Mouse (Mus musculus) intestine, embryonic 15.5 days (tissue): ENCODE measurements around the gene Hoxb5. TPM values are rescaled to one million over a fixed set of nuclear protein-coding genes. Genes with fewer than 3 reads are reported as not detected.

Experiments
- ATAC-seq: fragments of 200-750 bp; cut with Nextera tagmentation; 2 replicates; pipeline ENCODE4 v1.8.0; 2017; ENCODE audit warnings: moderate TSS enrichment, moderate library complexity
- H3K27ac ChIP-seq: fragments of 300-500 bp; sonication (generic); 2 replicates; pipeline ENCODE4 v1.5.1; 2015; ENCODE audit warnings: mild to moderate bottlenecking, inconsistent platforms
- H3K27me3 ChIP-seq: fragments of 300-500 bp; sonication (generic); replicated peaks from 2 replicates; pipeline ENCODE4 v1.6.1; 2015; ENCODE audit warnings: inconsistent platforms
- H3K36me3 ChIP-seq: fragments of 300-500 bp; sonication (generic); 2 replicates; pipeline ENCODE4 v1.6.1; 2015; ENCODE audit warnings: inconsistent platforms
- H3K4me1 ChIP-seq: fragments of 300-500 bp; sonication (generic); replicated peaks from 2 replicates; pipeline ENCODE4 v1.6.1; 2015; ENCODE audit warnings: inconsistent platforms
- H3K4me2 ChIP-seq: fragments of 300-500 bp; sonication (generic); replicated peaks from 2 replicates; pipeline ENCODE4 v1.6.1; 2015; ENCODE audit warnings: mild to moderate bottlenecking, inconsistent platforms
- H3K4me3 ChIP-seq: fragments of 300-500 bp; sonication (generic); replicated peaks from 2 replicates; pipeline ENCODE4 v1.5.1; 2015; ENCODE audit warnings: inconsistent platforms
- H3K9ac ChIP-seq: fragments of 300-500 bp; sonication (generic); 2 replicates; pipeline ENCODE4 v1.6.1; 2015; ENCODE audit warnings: inconsistent platforms
- H3K9me3 ChIP-seq: fragments of 300-500 bp; sonication (generic); 2 replicates; pipeline ENCODE4 v1.6.1; 2016; ENCODE audit warnings: inconsistent platforms
- WGBS: fragments of 180-500 bp; shearing (Covaris S2); methylation state at CpG from one replicate; pipeline ENCODE4 v1.1.7; 2015; 5-methylcytosine and 5-hydroxymethylcytosine counted together
- polyA plus RNA-seq: library from polyadenylated mRNA; unstranded; fragments of >200 nt; fragmentation: Nextera tagmentation; extraction: Ambion mirVana; gene quantifications from 2 replicates; pipeline ENCODE4 v1.2.1, GENCODE M21; 2015

Hoxb5 gene
- polyA plus RNA-seq, 1 experiment from 2014 or later = 31.3 TPM

- peak overlapping the region; percentile 92 for H3K27ac ChIP-seq
- no peaks in the 10 kb centered on the region for H3K9me3 ChIP-seq
- peak overlapping the region; percentile 72 for H3K4me2 ChIP-seq
- ATAC-seq = peak; percentile 27
- peak overlapping the region; percentile 46 for H3K4me3 ChIP-seq
- WGBS = 8% methylated on average over 35 of the region's 35 CpGs
- H3K9ac ChIP-seq = peak overlapping the region; percentile 66
- H3K27me3 ChIP-seq = peaks cover 6% of the 10 kb centered on the region; the same call in 1 of the 2 replicates
- H3K4me1 ChIP-seq = peaks cover 78% of the 10 kb centered on the region
- H3K36me3 ChIP-seq = no peaks in the 10 kb centered on the region
These were observed 29.5 kb downstream of the Hoxb5 start for GRCm38 (mm10) chr11:96332618-96333032.

- no peaks in the 10 kb centered on the region for H3K36me3 ChIP-seq
- WGBS = 12% methylated on average over 17 of the region's 17 CpGs
- peaks cover 6% of the 10 kb centered on the region; the same call in 1 of the 2 replicates for H3K27me3 ChIP-seq
- H3K27ac ChIP-seq = peak overlapping the region; percentile 92
- H3K9me3 ChIP-seq = no peaks in the 10 kb centered on the region
- peaks cover 83% of the 10 kb centered on the region for H3K4me1 ChIP-seq
- peak overlapping the region; percentile 46 for H3K4me3 ChIP-seq
- peak overlapping the region; percentile 72 for H3K4me2 ChIP-seq
- peak; percentile 26; the same call in 1 of the 2 replicates for ATAC-seq
- H3K9ac ChIP-seq = peak overlapping the region; percentile 66
These were observed 30.3 kb downstream of the Hoxb5 start for GRCm38 (mm10) chr11:96333241-96334001.

- ATAC-seq = no peak
- Histone ChIP-seq H3K27me3 (peaks cover 6% of the 10 kb centered on the region; the same call in 1 of the 2 replicates), H3K4me3 (peak overlapping the region; percentile 46), H3K9ac (peak overlapping the region; percentile 66; the same call in 1 of the 2 replicates), H3K9me3 (no peaks in the 10 kb centered on the region), H3K36me3 (no peaks in the 10 kb centered on the region), H3K4me2 (peak overlapping the region; percentile 72), H3K27ac (peak overlapping the region; percentile 92), H3K4me1 (peaks cover 88% of the 10 kb centered on the region)
- WGBS = 5% methylated on average over 2 of the region's 2 CpGs
These were observed 30.8 kb downstream of the Hoxb5 start for GRCm38 (mm10) chr11:96334002-96334364.

- Histone ChIP-seq H3K9ac (no peak overlapping the region), H3K4me2 (peak overlapping the region; percentile 72), H3K9me3 (no peaks in the 10 kb centered on the region), H3K4me1 (peaks cover 90% of the 10 kb centered on the region), H3K27ac (peak overlapping the region; percentile 92), H3K27me3 (peaks cover 6% of the 10 kb centered on the region; the same call in 1 of the 2 replicates), H3K4me3 (no peak overlapping the region), H3K36me3 (no peaks in the 10 kb centered on the region)
- ATAC-seq = peak; percentile 14; the same call in 1 of the 2 replicates
- WGBS = 28% methylated on average over 3 of the region's 3 CpGs
These were observed 31.9 kb downstream of the Hoxb5 start for GRCm38 (mm10) chr11:96334998-96335397.

GRCm38 (mm10) chr11:96336597-96336996 is 33.5 kb downstream of the Hoxb5 start:
- Histone ChIP-seq H3K27me3 (peaks cover 5% of the 10 kb centered on the region; the same call in 1 of the 2 replicates), H3K4me1 (peaks cover 85% of the 10 kb centered on the region), H3K9ac (0 out of 2 replicates have a peak overlapping the region, but pooled peaks have one; percentile 10), H3K4me2 (peak overlapping the region; percentile 72), H3K9me3 (no peaks in the 10 kb centered on the region), H3K4me3 (no peak overlapping the region), H3K36me3 (no peaks in the 10 kb centered on the region), H3K27ac (peak overlapping the region; percentile 32; the same call in 1 of the 2 replicates)
- WGBS = 37% methylated on average over 2 of the region's 2 CpGs
- ATAC-seq = no peak

- H3K4me2 ChIP-seq = peak overlapping the region; percentile 72
- peaks cover 85% of the 10 kb centered on the region for H3K4me1 ChIP-seq
- H3K9ac ChIP-seq = 0 out of 2 replicates have a peak overlapping the region, but pooled peaks have one; percentile 10
- peak overlapping the region; percentile 32; the same call in 1 of the 2 replicates for H3K27ac ChIP-seq
- 35% methylated on average over 6 of the region's 6 CpGs for WGBS
- ATAC-seq = no peak
- no peak overlapping the region for H3K4me3 ChIP-seq
- H3K9me3 ChIP-seq = no peaks in the 10 kb centered on the region
- H3K27me3 ChIP-seq = peaks cover 1% of the 10 kb centered on the region; the same call in 1 of the 2 replicates
- H3K36me3 ChIP-seq = no peaks in the 10 kb centered on the region
These were observed 33.9 kb downstream of the Hoxb5 start for GRCm38 (mm10) chr11:96337026-96337425.

- Histone ChIP-seq H3K9me3 (no peaks in the 10 kb centered on the region), H3K4me2 (peak overlapping the region; percentile 85), H3K4me3 (no peak overlapping the region), H3K4me1 (peaks cover 75% of the 10 kb centered on the region), H3K27me3 (peaks cover 2% of the 10 kb centered on the region), H3K36me3 (no peaks in the 10 kb centered on the region), H3K9ac (peak overlapping the region; percentile 18; the same call in 1 of the 2 replicates), H3K27ac (peak overlapping the region; percentile 95)
- WGBS = 39% methylated on average over 7 of the region's 7 CpGs
- no peak for ATAC-seq
These were observed 36.1 kb downstream of the Hoxb5 start for GRCm38 (mm10) chr11:96338957-96339855.

GRCm38 (mm10) chr11:96340698-96341365 is 37.7 kb downstream of the Hoxb5 start:
- WGBS = 1% methylated on average over 36 of the region's 36 CpGs
- peaks cover 72% of the 10 kb centered on the region for H3K4me1 ChIP-seq
- peak overlapping the region; percentile 44 for H3K4me3 ChIP-seq
- H3K9me3 ChIP-seq = no peaks in the 10 kb centered on the region
- H3K27ac ChIP-seq = peak overlapping the region; percentile 95
- peak overlapping the region; percentile 55 for H3K9ac ChIP-seq
- ATAC-seq = peak; percentile 86
- peaks cover 12% of the 10 kb centered on the region for H3K27me3 ChIP-seq
- no peaks in the 10 kb centered on the region for H3K36me3 ChIP-seq
- peak overlapping the region; percentile 85 for H3K4me2 ChIP-seq

- 4% methylated on average over 40 of the region's 40 CpGs for WGBS
- H3K4me1 ChIP-seq = peaks cover 72% of the 10 kb centered on the region
- H3K9me3 ChIP-seq = no peaks in the 10 kb centered on the region
- H3K27me3 ChIP-seq = peaks cover 15% of the 10 kb centered on the region
- peak overlapping the region; percentile 85 for H3K4me2 ChIP-seq
- peak overlapping the region; percentile 95 for H3K27ac ChIP-seq
- 0 out of 2 replicates have a peak, but pooled peaks cover 3% of the 10 kb centered on the region for H3K36me3 ChIP-seq
- peak overlapping the region; percentile 68 for H3K9ac ChIP-seq
- H3K4me3 ChIP-seq = peak overlapping the region; percentile 44
- ATAC-seq = no peak
These were observed 38.8 kb downstream of the Hoxb5 start for GRCm38 (mm10) chr11:96341701-96342575.

- Histone ChIP-seq H3K27me3 (peaks cover 15% of the 10 kb centered on the region), H3K4me3 (peak overlapping the region; percentile 44; the same call in 1 of the 2 replicates), H3K4me1 (peaks cover 68% of the 10 kb centered on the region), H3K36me3 (0 out of 2 replicates have a peak, but pooled peaks cover 3% of the 10 kb centered on the region), H3K27ac (peak overlapping the region; percentile 95), H3K9me3 (no peaks in the 10 kb centered on the region), H3K4me2 (peak overlapping the region; percentile 85), H3K9ac (peak overlapping the region; percentile 68; the same call in 1 of the 2 replicates)
- 17% methylated on average over 4 of the region's 4 CpGs for WGBS
- ATAC-seq = no peak
These were observed 39.4 kb downstream of the Hoxb5 start for GRCm38 (mm10) chr11:96342576-96342930.
